Comparison of ENCODE assay signal across 8 mouse cellular contexts in the genomic region with DNA sequence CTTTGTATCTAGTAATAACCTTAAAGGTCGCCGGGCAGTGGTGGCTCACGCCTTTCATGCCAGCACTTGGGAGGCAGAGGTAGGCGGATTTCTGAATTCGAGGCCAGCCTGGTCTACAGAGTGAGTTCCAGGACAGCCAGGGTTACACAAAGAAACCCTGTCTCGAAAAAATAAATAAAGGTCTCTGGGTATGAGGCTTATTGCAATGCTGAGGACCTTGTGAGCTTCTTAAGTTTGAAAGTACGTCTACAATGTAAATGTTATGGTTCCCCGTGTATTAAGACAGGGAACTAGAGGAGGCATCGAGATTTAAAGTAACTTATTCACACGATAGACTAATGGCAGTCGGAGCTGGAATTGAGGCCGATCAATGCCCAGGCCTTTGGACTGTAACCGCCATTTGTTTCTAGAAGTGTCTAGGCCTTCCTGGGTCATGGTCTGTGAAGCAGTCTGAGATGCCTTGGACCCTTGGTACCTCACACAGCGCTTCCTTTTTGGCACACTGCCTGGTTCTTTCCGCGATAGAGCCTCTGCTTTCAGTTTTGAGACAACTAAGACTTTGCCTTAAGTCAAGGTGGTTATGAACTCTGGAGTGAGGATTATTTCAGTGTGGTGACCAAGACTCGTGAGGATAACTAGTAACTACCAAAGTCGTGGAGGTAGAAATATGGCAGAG. TPM values are rescaled to one million over a fixed set of nuclear protein-coding genes. Genes with fewer than 3 reads are reported as not detected.
A peak's percentile ranks its signal among the peaks of the same experiment; 100 is the strongest.
DNase-seq lines count a peak whose midpoint lies in the region; ATAC-seq and TF ChIP-seq lines count a peak whose summit lies in the region.
"Had no signal": no experiment of that assay in that cellular context is flagged by ENCODE, and none has a peak within 500 bp of the region (broad histone marks: within the 10 kb centered on the region; RNA-seq: fewer than 3 reads in every experiment).

No protein-coding gene starts in this region.

- H3K4me3 ChIP-seq in hindbrain, embryonic 16.5 days (ENCODE audit: low read length), result peak overlapping the region; percentile 78
- H3K4me3 ChIP-seq in small intestine, adult 2 months (ENCODE audit: low read depth, low read length), result peak overlapping the region; percentile 74

- ATAC-seq in hindbrain, embryonic 16.5 days, result 0 out of 2 replicates have a peak, but pooled peaks have one; percentile 15
- peak; percentile 14; the same call in 1 of the 2 replicates for ATAC-seq in megakaryocyte-erythroid progenitor cell, adult 5-6 weeks (replicated peaks; ENCODE audit: low FRiP score, low TSS enrichment, poor library complexity, severe bottlenecking)

- no peaks in the 10 kb centered on the region for H3K9me3 ChIP-seq in hindbrain, embryonic 16.5 days (ENCODE audit: control insufficient read depth, low read length)

- 35% methylated on average over 18 of the region's 18 CpGs for WGBS in hindbrain, embryonic 16.5 days
- 2% methylated on average over 18 of the region's 18 CpGs for WGBS in small intestine, adult 2 months

- peak overlapping the region; percentile 92 for H3K4me2 ChIP-seq in hindbrain, embryonic 16.5 days (ENCODE audit: low read length)

- no peaks in the 10 kb centered on the region for H3K36me3 ChIP-seq in hindbrain, embryonic 16.5 days (ENCODE audit: control insufficient read depth, insufficient read depth, low read length)
- peaks cover 38% of the 10 kb centered on the region for H3K36me3 ChIP-seq in small intestine, adult 2 months (ENCODE audit: control insufficient read depth, insufficient read depth, low read length)

- intact Hi-C loops in left cerebral cortex, postnatal 4 days (cut with DNase I), result no loop called here

- peak; percentile 78 for DNase-seq in MEL-GATA-1-ER (ENCODE audit: extremely low read depth, low read depth)
- peak; percentile 8 for DNase-seq in cerebellum, adult 8-10 months
- DNase-seq in gastrocnemius, adult 8-10 months (ENCODE audit: low spot score in 2 of 2), result peak; percentile 32 to 45
- DNase-seq in left cerebral cortex, postnatal 4 days, result peak; percentile 24

- peak overlapping the region; percentile 79 for H3K9ac ChIP-seq in hindbrain, embryonic 16.5 days (ENCODE audit: low read depth, low read length)

- peaks cover 4% of the 10 kb centered on the region for H3K4me1 ChIP-seq in hindbrain, embryonic 16.5 days (ENCODE audit: control insufficient read depth, insufficient read depth, low read depth, low read length)
- H3K4me1 ChIP-seq in small intestine, adult 2 months (ENCODE audit: control insufficient read depth, insufficient read depth, insufficient read length, low read length), result peaks cover 9% of the 10 kb centered on the region

- H3K27ac ChIP-seq in hindbrain, embryonic 16.5 days (ENCODE audit: low read depth, low read length), result no peak overlapping the region
- peak overlapping the region; percentile 90 for H3K27ac ChIP-seq in small intestine, adult 2 months (ENCODE audit: insufficient read depth, low read depth, low read length)

- H3K27me3 ChIP-seq in hindbrain, embryonic 16.5 days (replicated peaks; ENCODE audit: control insufficient read depth, insufficient read depth, low read length), result no peaks in the 10 kb centered on the region
- no peaks in the 10 kb centered on the region for H3K27me3 ChIP-seq in small intestine, adult 2 months (ENCODE audit: control insufficient read depth, insufficient read depth, low read length)

- TF ChIP-seq POLR2A in small intestine, adult 2 months (IDR thresholded peaks at IDR 0.05; ENCODE audit: low read depth, low read length), result peak; percentile 41; the same call in 1 of the 2 replicates

- no peak for TF ChIP-seq CTCF in small intestine, adult 2 months (IDR thresholded peaks at IDR 0.05; ENCODE audit: extremely low read depth, insufficient read length, insufficient replicate concordance, low read depth, low read length)

RNA-seq across cellular contexts. Expression of a gene that starts 0.9 kb away (rescaled TPM):
- total RNA-seq in gastrocnemius, adult 8-10 months (2022), result 100 to 1,000 TPM in 1 of 4 experiments, 10 to 100 TPM in 3; 54.2 to 107 (median 77.1) TPM
- polyA plus RNA-seq in hindbrain, embryonic 16.5 days (2015; fragmentation: Nextera tagmentation; extraction: Ambion mirVana), result 107 and 120 TPM in 2 replicates
- total RNA-seq in left cerebral cortex, postnatal 4 days (2021), result 10 to 100 TPM; 38.3 to 42.6 TPM
- 1,448 and 1,509 TPM in 2 replicates for total RNA-seq in megakaryocyte-erythroid progenitor cell, adult 5-6 weeks (2014; fragmentation: Nextera tagmentation)
- 1,672 and 1,891 TPM in 2 replicates for total RNA-seq in megakaryocyte-erythroid progenitor cell, adult 5-6 weeks (2017)
- 286 and 1,325 TPM in 2 replicates for polyA plus RNA-seq in small intestine, adult 2 months (2012; rRNA removed)

RNA-seq across cellular contexts. Expression of a gene that starts 12.1 kb away (rescaled TPM):
- total RNA-seq in gastrocnemius, adult 8-10 months (2022), result not detected
- polyA plus RNA-seq in hindbrain, embryonic 16.5 days (2015; fragmentation: Nextera tagmentation; extraction: Ambion mirVana), result 0.09 TPM in 1 of 2 replicates, not detected in the other
- total RNA-seq in left cerebral cortex, postnatal 4 days (2021), result not detected
- total RNA-seq in megakaryocyte-erythroid progenitor cell, adult 5-6 weeks (2014; fragmentation: Nextera tagmentation), result not detected in 2 replicates
- 0.76 and 1.1 TPM in 2 replicates for total RNA-seq in megakaryocyte-erythroid progenitor cell, adult 5-6 weeks (2017)
- polyA plus RNA-seq in small intestine, adult 2 months (2012; rRNA removed), result 0.10 TPM in 1 of 2 replicates, not detected in the other

RNA-seq across cellular contexts. Expression of a gene that starts 30.2 kb away (rescaled TPM):
- total RNA-seq in gastrocnemius, adult 8-10 months (2022), result 1 to 10 TPM; 5.4 to 6.4 (median 6.1) TPM
- polyA plus RNA-seq in hindbrain, embryonic 16.5 days (2015; fragmentation: Nextera tagmentation; extraction: Ambion mirVana), result 5.8 and 6.6 TPM in 2 replicates
- total RNA-seq in left cerebral cortex, postnatal 4 days (2021), result 10 to 100 TPM; 23.3 to 23.7 TPM
- total RNA-seq in megakaryocyte-erythroid progenitor cell, adult 5-6 weeks (2014; fragmentation: Nextera tagmentation), result 9.8 and 13.1 TPM in 2 replicates
- 9.8 and 11.7 TPM in 2 replicates for total RNA-seq in megakaryocyte-erythroid progenitor cell, adult 5-6 weeks (2017)
- 2.8 and 7.3 TPM in 2 replicates for polyA plus RNA-seq in small intestine, adult 2 months (2012; rRNA removed)

RNA-seq across cellular contexts. Expression of a gene that starts 37.6 kb away (rescaled TPM):
- total RNA-seq in gastrocnemius, adult 8-10 months (2022), result not detected
- 0.06 and 0.08 TPM in 2 replicates for polyA plus RNA-seq in hindbrain, embryonic 16.5 days (2015; fragmentation: Nextera tagmentation; extraction: Ambion mirVana)
- total RNA-seq in left cerebral cortex, postnatal 4 days (2021), result not detected
- not detected in 2 replicates for total RNA-seq in megakaryocyte-erythroid progenitor cell, adult 5-6 weeks (2014; fragmentation: Nextera tagmentation)
- not detected in 2 replicates for total RNA-seq in megakaryocyte-erythroid progenitor cell, adult 5-6 weeks (2017)
- not detected in 2 replicates for polyA plus RNA-seq in small intestine, adult 2 months (2012; rRNA removed)

RNA-seq across cellular contexts. Expression of a gene that starts 37.7 kb away (rescaled TPM):
- total RNA-seq in gastrocnemius, adult 8-10 months (2022), result not detected
- polyA plus RNA-seq in hindbrain, embryonic 16.5 days (2015; fragmentation: Nextera tagmentation; extraction: Ambion mirVana), result not detected in 2 replicates
- not detected for total RNA-seq in left cerebral cortex, postnatal 4 days (2021)
- not detected in 2 replicates for total RNA-seq in megakaryocyte-erythroid progenitor cell, adult 5-6 weeks (2014; fragmentation: Nextera tagmentation)
- total RNA-seq in megakaryocyte-erythroid progenitor cell, adult 5-6 weeks (2017), result not detected in 2 replicates
- polyA plus RNA-seq in small intestine, adult 2 months (2012; rRNA removed), result not detected in 2 replicates
- polyA plus RNA-seq: gonadal fat pad, adult 2 months had no signal

Comparison
In these comparisons a context has a peak if more than half of its experiments do, and no peak if none do; other contexts are left out.
1. DNase-seq: peak in every context shown above with its lines; median percentile 78 in MEL-GATA-1-ER; 38 in gastrocnemius, adult 8-10 months; 24 in left cerebral cortex, postnatal 4 days; 8 in cerebellum, adult 8-10 months.
2. RNA of a gene that starts 0.9 kb away (total RNA-seq): 1,448 to 1,891 TPM in megakaryocyte-erythroid progenitor cell, adult 5-6 weeks; 54.2 to 107 TPM in gastrocnemius, adult 8-10 months and 38.3 to 42.6 TPM in left cerebral cortex, postnatal 4 days; every median in the first group is over 10 times any median in the second.